Mouse (Mus musculus): Measurements from ENCODE around the gene Gm15294.

Gm15294 gene

DNA sequence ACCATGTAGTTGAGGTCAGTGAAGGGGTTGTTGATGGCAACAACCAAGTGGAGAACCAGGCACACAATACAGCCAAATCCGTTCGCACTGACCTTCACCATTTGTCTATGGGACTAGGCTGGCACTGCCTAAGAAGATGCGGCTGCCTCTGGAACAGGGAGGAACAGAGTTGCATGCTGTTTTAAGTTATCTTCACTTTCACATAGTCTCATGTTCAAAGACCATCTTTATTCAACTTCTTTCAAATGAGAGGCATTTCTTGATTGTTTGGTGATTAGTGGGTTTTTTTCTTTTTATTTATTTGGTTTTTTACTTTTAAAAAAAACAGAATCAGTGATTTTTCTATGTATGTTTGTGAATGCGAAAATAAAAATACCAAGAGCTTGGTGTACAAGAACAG lies at the start of gene Gm15294:
Gene Gm15294 (minus strand): TSS at position 101 of the 400 bp plus-strand sequence.
- DNase-seq: no peak

DNA sequence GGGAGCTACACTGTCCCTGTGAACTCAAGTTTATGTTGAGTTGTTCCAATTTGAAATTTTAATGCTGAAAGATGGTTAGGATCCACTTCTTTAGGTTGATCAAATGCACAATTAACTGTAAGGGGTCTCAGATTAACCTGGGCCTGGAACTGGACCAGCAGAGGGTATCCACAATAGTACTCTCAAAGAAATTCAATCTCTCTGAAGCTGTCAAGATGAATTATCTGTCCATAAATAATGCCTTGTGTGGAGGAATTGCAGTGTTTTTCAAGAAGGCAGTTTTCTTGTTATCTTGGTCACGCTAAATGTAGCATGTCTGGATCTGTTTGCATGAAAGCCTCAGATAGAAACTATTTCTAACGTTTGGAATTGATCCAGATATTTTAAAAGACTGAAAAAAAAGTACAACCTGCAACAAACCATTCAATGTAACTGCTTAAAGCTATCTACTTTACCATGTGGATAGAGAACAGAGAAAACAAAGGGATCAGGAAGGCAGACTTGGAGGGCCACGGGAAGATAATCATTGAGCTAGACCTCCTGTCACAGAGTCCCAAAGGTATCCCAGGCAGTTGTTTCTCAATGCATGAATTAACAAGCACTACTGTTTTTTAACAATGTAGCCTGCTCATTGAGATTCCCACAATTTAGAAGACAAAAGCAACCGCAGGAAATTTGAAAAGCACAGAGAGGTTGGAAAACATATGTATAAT lies 9.5 kb upstream of the Gm15294 start:
- no peak for DNase-seq

DNA sequence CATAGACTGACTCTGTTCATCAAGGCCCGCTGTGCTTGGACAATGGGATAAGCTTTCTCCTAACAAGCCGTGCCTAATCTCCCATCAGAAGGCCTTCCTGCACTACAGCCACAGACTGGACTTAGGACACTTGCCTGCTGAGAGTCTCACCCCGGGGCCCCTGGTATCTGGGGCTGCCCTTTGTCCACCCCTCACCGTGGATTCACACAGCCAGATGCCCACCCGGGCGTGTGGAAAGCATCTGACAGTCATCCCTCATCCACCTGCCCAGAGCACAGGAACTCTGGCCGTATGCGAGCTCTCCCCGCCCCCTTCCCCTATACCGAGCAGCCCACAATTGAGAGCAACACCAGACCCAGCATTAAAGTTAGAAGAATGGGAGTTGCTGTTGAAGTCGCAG lies 1.0 kb downstream of the Gm15294 start:
- DNase-seq: no peak

DNA sequence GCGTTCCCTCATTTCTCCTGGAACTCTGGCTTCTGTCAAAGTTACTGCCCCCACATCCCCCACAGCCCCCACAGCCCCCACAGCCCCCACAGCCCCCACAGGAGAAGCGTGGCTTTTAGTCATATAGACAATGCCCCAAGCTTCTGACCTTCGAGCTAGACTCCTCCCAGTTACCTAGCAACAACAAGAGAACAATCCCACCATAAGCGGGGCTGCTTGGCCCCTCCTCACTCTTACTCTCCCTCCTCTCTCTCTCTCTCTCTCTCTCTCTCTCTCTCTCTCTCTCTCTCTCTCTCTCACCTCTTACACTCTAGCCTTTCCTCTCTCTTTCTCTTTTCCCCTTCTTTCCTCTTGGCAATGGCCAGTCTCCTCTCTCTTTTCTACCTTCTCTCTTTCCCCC lies 1.4 kb downstream of the Gm15294 start:
- no peak for DNase-seq

DNA sequence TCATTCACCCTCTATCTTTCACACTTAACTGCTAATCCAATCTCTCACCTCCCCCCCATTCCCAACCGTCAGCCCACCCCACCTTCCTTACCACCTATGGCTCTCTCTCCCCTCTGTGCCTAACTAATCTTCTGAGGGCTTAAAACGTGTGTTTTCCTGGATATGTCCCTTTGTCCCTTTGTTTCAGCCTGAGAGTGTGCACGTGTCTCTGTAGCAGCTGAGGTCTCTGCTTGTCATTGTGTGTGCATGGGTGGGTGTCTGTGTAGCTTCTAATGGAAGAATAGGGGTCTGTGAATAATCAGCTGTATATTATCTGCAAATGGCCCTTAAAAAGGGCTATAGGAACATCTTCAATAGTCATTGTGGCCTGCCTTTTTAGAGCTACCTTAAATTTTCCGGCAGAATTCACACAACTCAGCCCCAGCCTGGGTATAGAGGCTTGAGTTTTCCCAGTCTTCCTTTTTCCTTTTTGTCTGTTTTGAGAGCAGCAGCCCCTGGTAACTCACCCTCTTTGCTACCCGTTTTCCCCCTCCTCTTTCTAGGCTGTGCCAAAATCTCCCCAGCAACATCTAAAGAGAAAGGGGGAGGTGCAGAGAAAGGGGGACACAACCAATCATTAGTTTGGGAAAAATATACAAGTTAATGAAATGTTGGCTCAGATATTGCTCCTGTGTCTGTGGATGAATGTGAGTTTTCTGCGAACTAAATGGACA lies 19.2 kb downstream of the Gm15294 start:
- DNase-seq: no peak

Data from thymus, postnatal 14 days (tissue).